Mouse (Mus musculus) right cerebral cortex, adult 18-20 months (tissue): Measurements from ENCODE around the gene Tedc1.

ENCODE experiments used
- DNase-seq: peaks from one replicate; pipeline ENCODE4 v3.0.0; 2022; ENCODE audit warnings: mixed read lengths

Gene Tedc1

DNA sequence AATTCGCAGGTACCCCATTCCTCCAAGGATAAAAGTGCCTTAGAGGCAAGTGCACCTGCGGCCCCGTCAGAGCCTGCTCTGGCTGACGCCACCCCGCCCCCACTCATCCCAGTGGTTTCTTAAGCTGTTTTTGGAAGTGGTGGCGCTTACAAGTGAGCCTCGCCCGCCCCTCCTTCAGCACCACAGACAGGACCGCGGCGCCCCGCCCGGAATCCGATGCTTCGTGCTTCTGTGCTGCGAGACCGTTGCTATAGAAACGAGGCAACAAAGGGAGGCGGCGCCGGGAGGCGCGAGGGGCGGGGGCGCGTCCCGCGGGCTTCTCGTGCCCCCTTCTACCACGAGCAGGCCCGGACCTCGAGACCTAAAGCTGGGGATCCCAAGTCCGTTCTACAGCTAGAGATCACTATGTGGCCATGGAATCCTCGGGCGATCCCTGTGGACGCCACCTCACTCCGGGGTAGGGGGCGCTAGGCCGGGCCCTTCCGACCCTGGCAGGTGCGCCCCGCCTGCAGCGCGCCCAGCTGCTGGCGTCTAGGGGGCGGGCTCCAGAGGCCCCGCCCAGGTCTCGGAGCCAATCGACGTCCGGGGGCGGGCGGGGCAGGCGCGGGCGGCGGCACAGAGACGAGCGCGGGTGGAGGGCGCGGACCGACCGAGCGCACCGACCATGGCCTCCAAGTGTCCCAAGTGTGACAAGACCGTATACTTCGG is 16.2 kb upstream of the Tedc1 start, which contains the start of gene Crip2:
Crip2 (plus strand) TSS at position 329 of the 708 bp plus-strand sequence.
- DNase-seq: peak; percentile 96

- no peak for DNase-seq
Observed at GRCm38 (mm10) chr12:113140616-113141411, 15.4 kb upstream of the Tedc1 start.

GRCm38 (mm10) chr12:113141531-113141973 is 14.7 kb upstream of the Tedc1 start:
- DNase-seq: peak; percentile 60

DNA sequence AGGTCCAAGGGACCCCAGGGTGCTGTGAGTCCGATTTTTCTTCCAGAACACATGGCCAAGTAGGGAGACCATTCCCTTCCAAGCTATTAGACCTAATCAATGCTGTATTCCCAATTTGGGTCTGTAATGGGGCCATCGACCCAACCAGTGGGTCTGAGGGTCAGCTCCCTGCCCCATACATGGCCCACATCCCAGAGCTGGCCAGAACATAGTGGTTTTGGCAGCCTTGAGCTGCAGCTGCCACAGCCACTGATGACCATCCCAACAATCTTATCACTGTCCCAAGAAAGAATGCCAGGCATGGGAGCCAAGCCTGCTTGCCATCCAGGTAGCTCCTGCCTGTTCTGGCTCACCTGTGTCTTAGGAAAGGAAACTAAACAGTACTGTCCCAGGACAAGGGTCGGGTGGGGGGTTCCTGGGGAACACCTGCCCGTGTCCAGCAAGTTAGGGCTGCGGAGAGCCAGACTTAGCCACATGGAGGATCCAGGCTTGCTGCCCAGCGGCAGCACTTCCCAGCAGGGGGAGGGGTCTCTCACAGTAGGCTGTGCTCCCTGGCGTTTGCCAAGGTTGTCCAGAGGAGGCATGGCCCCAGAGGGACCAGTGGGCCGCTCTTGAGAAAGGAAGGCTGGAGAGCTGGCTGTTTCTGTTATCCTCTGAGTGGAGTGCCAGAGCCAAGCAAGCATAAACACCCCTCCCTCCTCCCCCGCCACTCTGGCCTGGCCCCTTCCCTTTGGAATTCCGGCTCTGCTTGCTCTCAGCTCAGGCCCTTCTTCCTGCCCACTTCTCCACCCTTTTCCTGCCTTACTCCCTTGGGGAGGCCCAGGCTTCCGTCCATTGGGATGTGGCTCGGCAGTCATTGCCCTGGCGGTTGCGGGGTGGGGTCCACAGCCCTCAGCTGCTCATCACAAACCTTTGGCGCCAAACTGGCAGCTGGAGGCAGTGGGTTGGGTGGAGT is 13.9 kb upstream of the Tedc1 start:
- peak; percentile 56 for DNase-seq

DNA sequence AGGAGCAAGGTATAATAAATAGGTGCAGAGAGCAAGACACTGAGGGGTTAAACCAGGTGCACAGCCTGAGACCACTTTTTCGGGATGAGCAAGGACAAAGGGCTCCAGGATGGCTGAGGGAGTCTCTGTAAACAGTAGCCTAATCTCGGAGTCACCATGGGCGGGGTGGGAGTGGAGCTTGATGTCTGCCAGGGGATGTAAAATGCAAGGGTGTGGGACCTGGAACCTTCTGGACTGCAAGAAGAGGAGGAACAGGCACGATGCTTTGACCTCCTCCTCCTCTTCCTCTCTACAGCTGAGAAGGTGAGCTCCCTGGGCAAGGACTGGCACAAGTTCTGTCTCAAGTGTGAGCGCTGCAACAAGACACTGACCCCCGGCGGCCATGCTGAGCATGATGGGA is 13.1 kb upstream of the Tedc1 start:
- no peak for DNase-seq

- DNase-seq: peak; percentile 47
Observed at GRCm38 (mm10) chr12:113144001-113144756, 12.0 kb upstream of the Tedc1 start.

DNA sequence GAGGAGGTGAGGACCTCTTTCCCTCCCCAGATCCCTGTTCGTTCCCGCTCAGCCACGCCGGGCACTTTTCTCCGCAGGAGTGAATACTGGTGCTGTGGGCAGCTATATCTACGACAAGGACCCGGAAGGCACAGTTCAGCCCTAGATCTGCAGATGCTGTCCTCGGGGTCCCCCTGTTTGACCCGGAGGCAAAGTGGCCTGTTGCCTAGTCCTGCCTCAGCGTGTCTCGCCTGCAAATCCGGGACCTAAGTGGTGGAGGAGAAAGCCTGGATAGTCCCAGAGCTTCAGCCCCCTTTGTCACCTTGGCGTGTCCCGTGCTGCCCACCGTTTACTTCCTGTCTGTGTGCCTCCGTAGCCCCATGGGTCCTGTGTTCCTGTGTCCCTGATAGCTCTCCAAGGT is 11.3 kb upstream of the Tedc1 start:
- no peak for DNase-seq

DNA sequence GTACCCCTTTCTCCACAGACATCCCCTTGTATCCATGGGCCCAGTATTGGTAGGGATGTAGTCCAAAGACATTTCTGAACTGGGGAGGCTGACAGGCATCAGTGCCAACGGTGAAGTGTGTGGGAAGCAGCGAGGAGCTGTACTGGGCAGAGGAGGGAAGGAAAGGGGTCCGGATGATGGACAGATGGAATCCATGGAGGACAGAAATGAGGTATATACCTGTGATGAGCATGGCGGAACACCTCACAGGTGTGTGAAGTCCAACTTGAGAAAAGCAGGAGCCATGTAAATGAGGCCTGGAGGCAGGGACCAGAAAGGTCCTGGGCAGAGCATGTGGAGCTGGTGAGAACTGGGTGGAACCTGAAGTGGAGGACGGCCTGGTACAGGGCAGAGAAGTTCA is 10.6 kb upstream of the Tedc1 start:
- no peak for DNase-seq

DNA sequence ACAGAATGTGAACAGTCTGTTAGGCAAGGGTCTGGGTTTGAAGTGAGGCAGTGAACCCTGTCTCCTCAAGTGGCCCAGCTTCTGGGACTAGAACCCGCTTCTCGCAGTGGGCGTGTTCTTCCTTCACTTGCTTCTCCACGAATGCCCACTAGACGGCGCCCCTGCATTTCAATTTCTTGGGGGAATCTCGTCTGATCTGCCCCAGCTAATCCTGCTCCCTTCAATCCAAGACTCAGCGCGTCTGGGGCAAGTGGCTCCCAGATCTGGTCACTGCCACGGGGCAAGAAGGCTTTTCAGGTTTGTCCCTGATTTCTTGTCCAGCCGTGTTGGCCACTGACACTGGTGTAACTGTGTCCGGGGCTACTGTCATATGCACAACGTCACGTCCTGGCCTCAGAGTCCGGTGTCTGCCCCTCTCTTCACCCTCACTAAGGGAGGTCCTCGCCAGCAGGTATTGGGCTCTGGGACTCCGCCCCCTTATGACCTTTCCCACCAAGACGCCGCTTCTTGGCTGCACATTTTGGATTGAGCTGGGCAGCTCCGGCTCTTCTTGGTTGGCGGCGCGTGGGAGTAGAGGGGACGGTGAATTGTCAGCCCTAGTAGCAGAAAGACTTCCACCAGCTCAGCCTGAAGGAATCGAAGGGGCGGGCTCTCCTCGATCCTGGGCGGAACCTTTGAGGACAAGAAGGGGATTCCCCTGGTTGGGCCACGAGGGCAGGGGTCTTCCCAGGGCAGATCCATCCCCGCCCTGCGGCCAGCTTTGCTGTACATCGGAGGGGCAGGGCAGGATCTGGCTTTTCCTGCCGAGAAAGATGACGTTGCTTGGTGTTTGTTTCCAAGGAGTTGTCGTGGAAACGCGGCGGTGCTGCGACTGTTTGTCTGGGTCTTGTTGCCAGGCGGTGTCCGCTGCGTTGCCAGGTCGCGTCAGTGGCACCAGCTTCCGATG is 9.8 kb upstream of the Tedc1 start, which contains the start of gene Crip1:
Crip1 (plus strand) TSS at position 205 of the 946 bp plus-strand sequence.
- peak; percentile 83 for DNase-seq

GRCm38 (mm10) chr12:113147481-113147880 is 8.7 kb upstream of the Tedc1 start:
- no peak for DNase-seq

DNA sequence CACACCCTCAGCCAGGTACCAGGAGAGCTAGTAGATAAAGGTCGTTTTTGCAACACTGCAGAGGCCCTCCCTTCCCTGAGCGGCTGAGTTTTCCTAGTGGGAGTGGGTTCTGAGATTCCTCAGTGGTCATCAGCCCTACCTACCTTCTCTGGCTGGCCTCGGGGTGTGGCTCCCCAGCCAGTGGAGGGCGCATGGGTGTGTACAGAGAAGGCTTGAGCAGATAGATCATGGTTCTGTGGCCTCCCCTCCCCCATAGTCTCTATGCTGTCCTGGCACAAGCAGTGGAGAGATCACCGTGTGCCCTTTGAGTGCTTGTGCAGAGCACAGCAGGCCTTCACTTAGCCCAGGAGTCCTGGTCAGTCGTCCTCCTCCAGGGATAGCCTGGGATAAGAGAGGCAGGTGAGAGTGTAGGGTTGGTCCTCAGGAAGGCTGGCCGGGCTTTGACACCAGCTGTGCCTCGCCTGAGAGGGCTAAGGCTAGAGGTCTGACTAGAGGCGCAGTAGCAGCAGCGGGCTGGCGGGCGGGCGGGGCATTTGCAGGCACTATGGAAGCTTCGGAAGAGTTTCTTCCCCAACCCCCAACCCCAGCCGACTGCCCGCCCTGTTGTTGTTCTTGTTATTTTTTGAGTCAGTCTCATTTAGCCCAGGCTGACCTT is 7.7 kb upstream of the Tedc1 start:
- no peak for DNase-seq

- DNase-seq: no peak
Observed at GRCm38 (mm10) chr12:113149341-113149740, 6.9 kb upstream of the Tedc1 start.

DNA sequence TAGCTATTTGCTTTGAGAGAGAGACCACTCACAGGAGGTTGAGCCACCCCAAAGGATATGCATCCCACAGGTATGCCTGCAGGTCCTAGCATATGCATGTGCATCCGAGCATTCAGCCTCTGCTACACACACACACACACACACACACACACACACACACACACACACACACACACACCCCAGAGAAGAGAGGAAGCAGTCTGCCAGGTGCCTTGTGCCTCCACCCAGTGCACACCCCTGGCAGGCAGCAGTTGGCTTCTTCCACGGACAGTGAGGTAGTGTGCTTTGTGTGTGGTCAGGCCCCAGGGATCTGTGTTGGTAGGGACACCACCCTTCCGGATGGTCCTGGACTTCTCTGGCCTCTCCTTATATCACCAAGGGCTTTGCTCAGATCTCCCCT is 6.3 kb upstream of the Tedc1 start:
- DNase-seq: no peak

GRCm38 (mm10) chr12:113150591-113150990 is 5.6 kb upstream of the Tedc1 start:
- no peak for DNase-seq

DNA sequence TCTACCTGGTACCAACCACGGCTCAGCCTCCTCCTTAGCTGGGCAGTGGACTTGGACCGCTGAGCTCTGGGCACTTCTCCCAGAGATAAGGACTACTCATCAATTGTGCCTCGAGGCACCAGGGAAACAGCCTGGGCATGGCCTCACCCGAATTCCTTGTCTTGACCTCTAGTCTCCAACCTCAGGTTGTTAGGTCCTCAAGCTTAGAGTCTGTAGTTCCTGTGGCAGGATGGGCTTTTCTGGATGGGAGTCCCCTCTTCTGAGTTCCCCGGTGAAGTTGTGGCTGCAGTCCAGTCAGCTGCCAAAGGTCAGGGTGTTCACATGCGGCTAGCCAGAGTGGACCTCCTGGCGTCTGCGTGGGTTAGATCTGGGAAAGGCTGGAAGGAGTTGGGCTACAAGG is 5.2 kb upstream of the Tedc1 start:
- DNase-seq: no peak

GRCm38 (mm10) chr12:113151661-113152271 is 4.5 kb upstream of the Tedc1 start:
- no peak for DNase-seq

DNA sequence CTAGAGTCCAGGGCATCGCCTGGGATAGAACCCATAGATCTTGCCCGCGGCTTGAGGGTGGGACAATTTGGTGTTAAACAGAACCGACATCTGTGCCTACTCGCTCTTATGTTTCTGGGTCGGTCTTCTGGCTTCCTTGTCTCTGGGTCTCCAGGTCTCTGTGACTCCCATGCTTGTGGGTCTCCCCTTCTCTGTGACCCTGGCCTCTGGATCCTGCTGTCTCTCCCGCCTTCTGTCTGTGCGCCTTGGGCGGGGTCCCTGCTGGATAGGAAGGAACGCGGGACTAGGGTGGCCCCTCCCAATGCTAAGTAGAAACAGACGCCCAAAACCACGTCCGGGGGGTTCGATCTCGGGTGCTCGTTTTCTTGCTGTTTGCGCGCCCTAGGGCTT is 4.0 kb upstream of the Tedc1 start:
- no peak for DNase-seq

GRCm38 (mm10) chr12:113152991-113153525 is 3.2 kb upstream of the Tedc1 start:
- DNase-seq: no peak

DNA sequence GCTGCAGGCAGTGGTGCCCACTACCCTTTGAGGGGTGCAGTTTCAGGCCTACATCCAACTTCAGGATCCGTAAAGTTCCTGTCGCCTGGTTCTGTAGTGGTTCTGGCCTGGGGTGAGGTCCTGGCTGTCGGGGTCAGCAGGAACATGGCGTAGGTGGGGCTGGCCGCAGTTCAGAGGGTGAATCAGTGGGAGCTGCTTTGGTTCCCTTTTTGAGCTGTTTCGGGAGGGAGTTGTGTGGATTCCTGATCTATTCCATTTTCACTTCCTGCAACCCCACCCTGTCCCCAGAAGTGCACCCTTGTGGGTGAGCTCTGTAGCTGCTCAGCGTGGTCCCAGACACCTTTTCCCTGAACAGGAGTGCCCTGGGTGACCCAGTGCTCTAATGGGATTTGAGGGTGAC is 2.2 kb upstream of the Tedc1 start:
- no peak for DNase-seq

DNA sequence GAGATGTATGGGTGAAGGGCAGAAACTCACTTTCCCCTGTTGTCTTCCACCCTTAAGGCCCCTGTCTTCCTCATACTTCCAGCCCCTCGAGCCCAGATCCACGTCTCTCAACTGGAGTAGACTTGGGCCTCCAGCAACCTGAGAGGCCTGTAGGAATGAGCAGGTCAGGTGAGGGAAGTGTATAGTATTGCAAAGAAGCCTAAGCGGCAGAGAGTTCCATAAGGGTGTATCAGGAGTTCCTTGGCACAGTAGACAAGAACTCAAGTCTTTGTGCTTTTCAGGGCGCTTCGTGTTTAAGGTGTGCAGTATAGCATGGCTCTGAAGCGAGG is 1.5 kb upstream of the Tedc1 start:
- no peak for DNase-seq
